Mouse (Mus musculus) neural tube, embryonic 14.5 days (tissue): ENCODE results near the gene Olfr654. TPM values are rescaled to one million over a fixed set of nuclear protein-coding genes. Genes with fewer than 3 reads are reported as not detected.

Source experiments
- ATAC-seq: fragments of 200-750 bp; cut with Nextera tagmentation; 2 replicates; pipeline ENCODE4 v1.8.0; 2017; ENCODE audit warnings: low read depth, mild to moderate bottlenecking, moderate TSS enrichment, moderate library complexity
- H3K27ac ChIP-seq: fragments of 300-500 bp; sonication (generic); 2 replicates; pipeline ENCODE4 v1.5.1; 2014; ENCODE audit warnings: low read depth, mild to moderate bottlenecking, control low read depth, low read length, moderate library complexity, mixed read lengths
- H3K27me3 ChIP-seq: fragments of 300-500 bp; sonication (generic); 2 replicates; pipeline ENCODE4 v1.6.1; 2014; ENCODE audit warnings: low read length; ENCODE audit not compliant: control insufficient read depth, insufficient read depth
- H3K36me3 ChIP-seq: fragments of 300-500 bp; sonication (generic); 2 replicates; pipeline ENCODE4 v1.6.1; 2014; ENCODE audit warnings: low read length, mixed read lengths; ENCODE audit not compliant: control insufficient read depth, insufficient read depth
- H3K4me1 ChIP-seq: fragments of 300-500 bp; sonication (generic); 2 replicates; pipeline ENCODE4 v1.6.1; 2014; ENCODE audit warnings: low read length; ENCODE audit not compliant: control insufficient read depth, insufficient read depth
- H3K4me2 ChIP-seq: fragments of 300-500 bp; sonication (generic); 2 replicates; pipeline ENCODE4 v1.6.1; 2014; ENCODE audit warnings: mild to moderate bottlenecking, low read depth, low read length, control low read depth
- H3K4me3 ChIP-seq: fragments of 300-500 bp; sonication (generic); 2 replicates; pipeline ENCODE4 v1.5.1; 2014; ENCODE audit warnings: low read depth, low read length, control low read depth, mixed read lengths
- H3K9ac ChIP-seq: fragments of 300-500 bp; sonication (generic); replicated peaks from 2 replicates; pipeline ENCODE4 v1.6.1; 2014; ENCODE audit warnings: low read depth, mild to moderate bottlenecking, control low read depth, low read length, mixed read lengths
- H3K9me3 ChIP-seq: fragments of 300-500 bp; sonication (generic); 2 replicates; pipeline ENCODE4 v1.6.1; 2016; ENCODE audit warnings: low read length; ENCODE audit not compliant: control insufficient read depth
- WGBS: fragments of 180-500 bp; shearing (Covaris S2); extraction: QIAGEN DNeasy Blood & Tissue Kit; methylation state at CpG from one replicate; pipeline ENCODE4 v1.1.7; 2014; 5-methylcytosine and 5-hydroxymethylcytosine counted together
- polyA plus RNA-seq: library from polyadenylated mRNA; unstranded; fragments of >200 nt; fragmentation: Nextera tagmentation; extraction: Ambion mirVana; gene quantifications from 2 replicates; pipeline ENCODE4 v1.2.1, GENCODE M21; 2014

The Olfr654 gene
- polyA plus RNA-seq, result not detected in 2 replicates

DNA sequence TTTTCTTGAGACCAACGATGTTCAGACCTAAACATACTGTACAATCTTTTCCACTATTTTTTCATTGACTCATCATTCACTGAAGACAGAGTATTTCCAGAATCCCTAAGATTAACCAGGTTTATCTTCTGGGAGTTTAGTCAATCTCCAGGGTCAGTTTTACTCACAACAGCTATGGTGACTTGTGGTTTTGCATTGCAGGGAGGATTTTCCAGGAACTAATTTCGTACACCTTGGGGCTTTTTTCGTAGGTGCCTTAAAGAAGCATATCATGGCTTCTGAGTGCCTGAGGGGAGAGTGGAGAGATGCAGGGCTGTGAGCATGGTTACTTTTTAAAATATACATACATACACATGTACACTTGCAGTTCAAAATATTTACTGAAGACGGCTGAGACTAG, at the start of gene Olfr654:
Gene Olfr654 (plus strand): TSS at position 301 of the 400 bp plus-strand sequence.
- Histone ChIP-seq H3K36me3 (no peaks in the 10 kb centered on the region), H3K9ac (no peak within 1 kb of the TSS), H3K4me1 (no peaks in the 10 kb centered on the region), H3K27me3 (no peaks in the 10 kb centered on the region), H3K9me3 (no peaks in the 10 kb centered on the region), H3K27ac (no peak within 1 kb of the TSS), H3K4me3 (no peak within 1 kb of the TSS), H3K4me2 (no peak within 1 kb of the TSS)
- no peak for ATAC-seq
- 94% methylated on average over 4 of the region's 4 CpGs for WGBS

DNA sequence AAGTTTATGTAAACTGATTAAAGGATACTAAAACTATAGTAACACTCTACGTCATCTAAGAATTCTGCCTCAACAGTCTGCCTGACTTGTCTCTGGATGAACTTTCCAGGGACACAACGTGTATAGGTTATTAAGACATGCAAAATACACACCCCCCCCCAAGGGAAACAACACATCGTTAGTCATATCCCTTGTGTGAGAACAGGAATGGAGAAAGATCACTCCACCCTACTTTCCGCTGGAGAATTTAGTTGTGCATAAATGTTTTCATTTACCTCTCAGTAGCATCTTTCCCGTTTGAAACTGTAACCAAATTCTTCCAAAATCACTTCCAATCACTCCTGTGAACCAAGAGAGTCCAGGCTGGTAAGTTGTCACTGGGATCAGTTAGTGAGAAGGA, 37.0 kb upstream of the Olfr654 start, which contains the start of gene Olfr651:
Gene Olfr651 (plus strand): TSS at position 301 of the 400 bp plus-strand sequence.
- Histone ChIP-seq H3K9me3 (no peaks in the 10 kb centered on the region), H3K27me3 (no peaks in the 10 kb centered on the region), H3K27ac (no peak within 1 kb of the TSS), H3K4me1 (no peaks in the 10 kb centered on the region), H3K4me2 (no peak within 1 kb of the TSS), H3K36me3 (no peaks in the 10 kb centered on the region), H3K9ac (no peak within 1 kb of the TSS), H3K4me3 (no peak within 1 kb of the TSS)
- no peak for ATAC-seq
- 86% methylated on average over 5 of the region's 5 CpGs for WGBS

DNA sequence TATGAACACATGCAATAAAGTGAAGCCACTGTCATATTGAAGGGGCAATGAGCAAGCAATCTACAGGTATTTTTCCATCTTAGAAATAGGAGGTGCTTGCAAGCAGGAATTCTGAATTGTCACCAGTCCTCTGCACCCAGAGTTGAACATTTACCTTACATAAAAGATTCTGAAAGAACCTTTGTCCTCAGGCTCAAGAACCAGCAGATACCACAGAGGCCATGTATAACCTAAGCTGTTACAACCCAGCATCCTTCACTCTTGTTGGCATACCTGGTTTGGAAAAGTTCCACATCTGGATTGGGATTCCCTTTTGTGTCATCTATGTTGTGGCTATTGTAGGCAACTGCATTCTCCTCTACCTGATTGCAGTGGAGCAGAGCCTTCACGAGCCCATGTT, 34.1 kb upstream of the Olfr654 start:
- no peak overlapping the region for H3K4me2 ChIP-seq
- no peak for ATAC-seq
- whole genome bisulfite sequencing, result 82% methylated on average over 1 of the region's 1 CpGs
- H3K27ac ChIP-seq, result no peak overlapping the region
- no peaks in the 10 kb centered on the region for H3K36me3 ChIP-seq
- H3K27me3 ChIP-seq, result no peaks in the 10 kb centered on the region
- H3K9ac ChIP-seq, result no peak overlapping the region
- H3K4me1 ChIP-seq, result no peaks in the 10 kb centered on the region
- no peak overlapping the region for H3K4me3 ChIP-seq
- no peaks in the 10 kb centered on the region for H3K9me3 ChIP-seq

DNA sequence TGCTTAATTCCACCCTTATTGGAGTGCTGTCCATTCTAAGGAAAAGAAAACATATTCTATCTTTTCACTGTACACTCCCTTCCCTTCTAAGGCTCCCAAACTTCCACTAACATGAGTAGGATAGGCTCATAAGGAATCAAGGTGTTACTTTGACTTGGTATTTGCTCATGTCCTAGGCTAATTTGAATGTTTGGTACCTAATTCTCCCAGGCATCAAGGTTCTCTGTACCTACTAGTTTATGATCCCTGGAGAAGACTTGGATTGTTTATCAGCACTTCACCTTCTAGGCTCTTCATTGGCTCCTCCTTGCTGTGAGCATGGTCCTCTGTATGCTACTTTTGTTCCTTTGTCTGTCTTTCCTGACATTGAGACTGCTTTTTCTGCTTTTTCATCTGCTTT, 26.2 kb upstream of the Olfr654 start, which contains the start of gene Olfr652:
Gene Olfr652 (plus strand): TSS at position 301 of the 400 bp plus-strand sequence.
- Histone ChIP-seq H3K4me3 (no peak within 1 kb of the TSS), H3K9me3 (no peaks in the 10 kb centered on the region), H3K27me3 (no peaks in the 10 kb centered on the region), H3K4me2 (no peak within 1 kb of the TSS), H3K27ac (no peak within 1 kb of the TSS), H3K4me1 (no peaks in the 10 kb centered on the region), H3K36me3 (no peaks in the 10 kb centered on the region), H3K9ac (no peak within 1 kb of the TSS)
- no peak for ATAC-seq

DNA sequence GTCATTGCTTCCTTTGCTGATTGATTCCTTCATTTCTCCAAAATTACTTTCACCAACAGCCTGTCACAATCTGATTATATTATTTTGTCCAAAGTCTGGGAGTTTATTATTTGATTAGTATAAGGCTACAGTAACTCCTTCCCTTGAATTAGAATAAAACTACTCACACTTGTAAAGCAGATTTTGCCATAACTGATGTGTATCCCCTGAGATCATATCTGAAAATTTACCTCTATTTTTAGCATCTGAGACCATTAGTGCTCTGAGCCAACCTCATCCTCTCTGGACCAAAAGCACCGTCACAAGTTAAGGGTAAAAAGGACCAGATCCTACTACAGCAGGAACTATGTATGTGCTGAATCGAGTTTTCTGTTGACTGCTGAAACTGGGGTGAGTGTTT, 9.8 kb upstream of the Olfr654 start, which contains the start of gene Olfr653:
Gene Olfr653 (plus strand): TSS at position 301 of the 400 bp plus-strand sequence.
- H3K4me3 ChIP-seq, result no peak within 1 kb of the TSS
- no peak within 1 kb of the TSS for H3K4me2 ChIP-seq
- no peak within 1 kb of the TSS for H3K9ac ChIP-seq
- 85% methylated on average over 2 of the region's 2 CpGs for WGBS
- no peaks in the 10 kb centered on the region for H3K27me3 ChIP-seq
- H3K27ac ChIP-seq, result no peak within 1 kb of the TSS
- no peaks in the 10 kb centered on the region for H3K9me3 ChIP-seq
- H3K4me1 ChIP-seq, result no peaks in the 10 kb centered on the region
- no peaks in the 10 kb centered on the region for H3K36me3 ChIP-seq
- no peak for ATAC-seq

DNA sequence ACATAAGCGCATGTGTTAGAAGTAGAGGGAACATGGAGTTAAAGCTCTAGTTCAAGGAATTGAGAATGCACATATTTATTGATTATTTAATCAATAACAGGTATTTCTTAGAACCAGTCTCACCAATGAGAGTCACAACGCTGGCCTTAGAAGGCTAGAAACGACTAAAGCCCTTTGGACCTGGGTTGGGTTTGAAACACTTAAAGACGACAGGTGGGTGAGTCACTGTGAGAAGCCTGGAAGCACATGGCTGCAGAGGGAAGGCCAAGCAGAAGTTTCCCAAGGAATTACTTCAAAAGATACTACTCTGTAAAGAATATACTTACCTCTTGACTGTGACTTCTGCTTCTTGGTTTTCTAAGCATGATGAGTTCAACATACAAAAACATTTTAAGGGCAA, 6.0 kb upstream of the Olfr654 start:
- Histone ChIP-seq H3K27me3 (no peaks in the 10 kb centered on the region), H3K4me2 (no peak overlapping the region), H3K4me3 (no peak overlapping the region), H3K36me3 (no peaks in the 10 kb centered on the region), H3K4me1 (no peaks in the 10 kb centered on the region), H3K9me3 (no peaks in the 10 kb centered on the region), H3K27ac (no peak overlapping the region), H3K9ac (no peak overlapping the region)
- ATAC-seq, result no peak
- 94% methylated on average over 4 of the region's 4 CpGs for WGBS

DNA sequence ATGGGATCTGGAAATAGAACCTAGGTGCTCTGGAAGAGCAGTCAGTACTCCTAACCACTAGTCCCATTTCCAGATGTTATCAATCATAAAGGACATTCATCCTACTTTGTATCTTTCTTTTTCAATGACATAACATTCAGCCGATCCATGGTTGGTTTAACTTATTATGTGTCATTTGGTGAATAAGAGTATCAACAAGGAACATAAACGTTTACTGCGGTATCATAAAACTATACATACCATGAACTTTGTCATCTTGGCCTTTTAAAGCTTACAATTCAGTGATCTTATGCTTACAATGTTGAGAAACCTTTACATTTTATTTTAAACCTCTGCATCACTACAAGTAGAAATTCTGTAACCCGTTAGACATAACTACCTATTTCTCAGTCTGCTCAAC, 5.4 kb upstream of the Olfr654 start:
- 90% methylated on average over 4 of the region's 4 CpGs for WGBS
- H3K36me3 ChIP-seq, result no peaks in the 10 kb centered on the region
- no peak overlapping the region for H3K27ac ChIP-seq
- no peaks in the 10 kb centered on the region for H3K9me3 ChIP-seq
- ATAC-seq, result no peak
- no peak overlapping the region for H3K4me2 ChIP-seq
- no peaks in the 10 kb centered on the region for H3K4me1 ChIP-seq
- no peak overlapping the region for H3K4me3 ChIP-seq
- no peak overlapping the region for H3K9ac ChIP-seq
- no peaks in the 10 kb centered on the region for H3K27me3 ChIP-seq

DNA sequence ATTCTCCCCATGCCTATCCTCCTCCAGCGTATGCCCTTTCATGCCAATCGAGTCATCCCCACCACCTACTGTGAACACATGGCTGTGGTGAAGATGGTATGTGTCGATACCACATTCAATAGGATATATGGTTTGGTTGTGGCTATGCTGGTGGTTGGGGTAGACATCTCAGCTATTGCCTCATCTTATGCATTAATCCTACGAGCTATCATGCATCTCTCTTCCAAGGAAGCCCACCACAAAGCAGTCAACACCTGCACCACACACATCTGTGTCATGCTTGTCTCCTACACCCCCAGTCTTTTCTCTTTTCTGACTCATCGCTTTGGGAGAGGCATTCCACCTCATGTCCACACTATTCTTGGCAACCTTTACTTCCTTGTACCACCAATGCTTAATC, 1.4 kb downstream of the Olfr654 start:
- H3K27me3 ChIP-seq, result no peaks in the 10 kb centered on the region
- no peak overlapping the region for H3K9ac ChIP-seq
- no peak for ATAC-seq
- no peak overlapping the region for H3K4me2 ChIP-seq
- H3K27ac ChIP-seq, result no peak overlapping the region
- no peaks in the 10 kb centered on the region for H3K36me3 ChIP-seq
- H3K4me1 ChIP-seq, result no peaks in the 10 kb centered on the region
- H3K9me3 ChIP-seq, result no peaks in the 10 kb centered on the region
- no peak overlapping the region for H3K4me3 ChIP-seq
- 90% methylated on average over 5 of the region's 5 CpGs for WGBS

DNA sequence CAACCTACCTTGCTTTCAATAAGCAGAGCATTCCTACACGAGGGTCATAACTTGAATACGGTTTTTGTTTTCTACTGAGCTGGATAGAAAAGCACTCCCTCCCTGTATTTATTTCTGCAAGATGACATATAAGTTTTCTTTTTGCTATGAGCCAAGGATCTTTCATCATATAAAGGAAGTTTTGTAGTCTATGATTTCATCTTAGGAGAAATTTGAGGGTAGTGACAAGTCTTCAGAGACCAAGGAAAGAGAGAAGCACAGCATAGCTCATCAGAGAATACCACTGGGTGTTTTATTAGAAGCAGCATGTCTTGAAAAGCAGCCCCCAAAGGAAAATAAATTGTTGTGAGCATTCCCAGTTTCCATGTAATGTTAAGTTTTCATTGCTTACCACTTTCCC, 14.9 kb downstream of the Olfr654 start, which contains the start of gene Olfr655:
Gene Olfr655 (minus strand): TSS at position 101 of the 400 bp plus-strand sequence.
- H3K36me3 ChIP-seq, result no peaks in the 10 kb centered on the region
- ATAC-seq, result no peak
- H3K9me3 ChIP-seq, result no peaks in the 10 kb centered on the region
- 88% methylated on average over 2 of the region's 2 CpGs for WGBS
- H3K4me3 ChIP-seq, result no peak within 1 kb of the TSS
- no peak within 1 kb of the TSS for H3K27ac ChIP-seq
- no peak within 1 kb of the TSS for H3K9ac ChIP-seq
- no peaks in the 10 kb centered on the region for H3K4me1 ChIP-seq
- H3K27me3 ChIP-seq, result no peaks in the 10 kb centered on the region
- H3K4me2 ChIP-seq, result no peak within 1 kb of the TSS
